Mouse (Mus musculus): ENCODE measurements around the gene Fhdc1.

The Fhdc1 gene

DNA sequence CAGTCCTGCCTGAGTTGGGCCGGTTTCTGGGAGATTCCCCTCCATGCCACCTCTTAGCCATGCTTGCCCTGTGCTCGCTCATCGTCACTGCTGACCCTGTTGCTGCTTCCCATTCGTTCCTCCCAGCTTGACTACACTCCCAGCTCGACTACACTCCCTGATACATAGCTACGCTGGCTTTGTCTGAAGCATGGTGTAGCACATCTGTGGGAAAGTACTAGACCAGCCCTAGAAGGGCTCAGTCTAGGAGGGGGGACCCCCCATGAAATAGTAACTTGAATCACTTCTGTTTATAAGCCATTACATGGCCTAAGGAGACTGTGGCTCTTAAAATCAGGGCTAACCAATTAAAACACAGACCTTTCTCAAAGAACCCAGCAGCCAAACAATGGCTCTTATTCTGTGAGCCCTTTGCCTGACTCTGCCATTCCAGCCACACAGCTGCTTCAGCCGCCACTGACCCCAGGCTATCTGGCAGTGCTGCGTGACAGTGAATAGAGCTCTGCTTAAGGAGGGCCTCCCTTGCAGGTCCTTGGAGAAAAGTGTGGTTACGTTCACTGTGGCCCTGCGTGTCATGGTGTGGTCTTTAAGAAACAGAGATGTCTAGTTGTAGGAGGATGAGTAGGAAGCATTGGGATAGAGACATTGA, 47.3 kb downstream of the Fhdc1 start:
- DNase-seq (ENCODE audit: low read depth), result no peak

DNA sequence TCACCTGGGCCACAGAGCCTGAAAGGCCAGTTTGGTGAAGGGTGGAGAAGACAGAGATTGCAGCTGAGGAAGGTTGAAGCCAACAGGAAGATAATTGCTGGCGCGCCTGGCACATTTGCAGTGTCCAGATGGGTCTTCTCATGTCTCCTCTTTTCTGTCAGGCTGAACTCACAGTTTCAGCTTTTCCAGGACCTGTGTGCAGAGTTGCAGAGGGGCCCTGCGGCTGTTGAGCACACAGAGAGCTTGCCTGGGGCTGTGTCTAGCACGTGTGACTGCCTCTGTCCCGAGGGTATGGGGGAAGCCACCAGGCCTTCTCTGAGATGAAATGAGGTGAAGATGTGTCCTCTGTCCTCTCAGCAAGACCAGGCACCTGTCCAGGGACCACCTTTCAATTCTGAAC, 49.0 kb downstream of the Fhdc1 start:
- no peak for DNase-seq (ENCODE audit: low read depth)

DNA sequence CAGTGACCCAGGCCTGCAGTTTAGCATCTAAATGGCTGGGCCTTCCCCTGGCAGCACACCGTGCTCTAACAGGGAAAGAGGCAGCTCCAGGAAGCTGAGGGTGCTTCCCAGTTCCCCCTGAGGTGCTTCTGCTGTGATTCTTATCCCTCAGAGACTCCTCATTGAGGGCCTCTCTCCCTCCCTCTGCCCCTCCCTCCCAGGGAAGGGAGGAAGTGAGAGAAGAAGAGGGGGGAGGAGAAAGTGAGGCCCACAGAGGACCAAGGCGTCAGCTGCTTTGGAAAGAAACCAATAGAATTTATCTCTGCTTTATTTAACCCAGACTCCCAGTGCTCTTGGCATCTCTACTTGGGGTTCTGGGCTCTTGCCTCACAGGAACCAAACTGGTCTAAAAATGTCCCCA, 50.1 kb downstream of the Fhdc1 start:
- DNase-seq (ENCODE audit: low read depth), result peak; percentile 34

DNA sequence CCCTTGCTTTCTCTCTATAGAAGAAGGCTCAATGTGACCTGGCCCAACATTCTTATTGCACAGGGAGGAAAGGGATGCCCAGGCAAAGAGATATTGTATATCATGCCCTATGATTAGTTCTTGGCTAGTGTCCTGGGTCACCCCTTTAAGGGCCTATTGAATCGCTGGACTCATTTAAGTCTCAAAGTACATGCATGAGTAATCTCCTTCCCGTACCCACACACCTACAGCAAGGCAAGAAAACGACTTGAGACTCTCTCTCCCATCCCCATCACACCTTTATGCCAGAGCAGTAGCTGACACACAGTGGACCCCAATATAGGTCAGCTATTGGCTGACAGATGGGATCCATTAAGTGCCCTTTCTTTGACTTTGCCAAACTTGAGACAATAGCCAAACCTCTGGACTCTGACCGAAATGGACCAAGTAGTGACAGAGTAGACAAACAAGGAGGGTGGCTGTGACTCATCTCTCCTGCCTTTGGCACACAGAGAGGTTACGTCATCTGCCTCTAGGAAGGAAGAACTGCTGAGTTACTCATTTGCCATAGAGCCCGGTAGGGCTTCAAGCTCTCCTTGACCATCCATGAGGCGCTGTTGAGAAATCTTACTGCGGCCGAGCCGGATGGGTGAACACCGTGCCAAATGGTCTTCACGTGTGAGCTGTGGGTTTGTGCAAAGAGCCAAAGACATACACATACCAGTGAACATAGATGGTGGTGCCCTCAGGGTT, 51.1 kb downstream of the Fhdc1 start:
- peak; percentile 94 for DNase-seq (ENCODE audit: low read depth)

DNA sequence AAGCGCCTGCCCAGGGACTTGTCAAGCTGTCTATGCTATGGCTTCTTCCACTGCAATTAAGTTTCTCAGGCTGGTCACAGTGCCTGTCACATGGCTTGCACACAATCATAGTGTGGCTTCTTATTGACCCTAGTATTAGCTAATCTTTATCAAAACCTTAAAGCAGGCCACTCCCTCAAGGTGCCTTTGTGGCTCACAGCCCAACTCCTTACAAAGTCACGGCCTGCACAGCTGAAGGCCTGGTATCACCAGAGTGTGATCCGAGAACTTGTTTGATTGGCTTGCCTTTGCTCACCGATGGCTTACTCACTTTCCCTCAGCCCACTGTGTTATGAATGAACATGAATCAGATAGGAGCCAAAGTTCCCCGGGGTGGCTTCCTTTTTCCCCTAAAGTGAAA, 52.5 kb downstream of the Fhdc1 start:
- DNase-seq (ENCODE audit: low read depth), result no peak

DNA sequence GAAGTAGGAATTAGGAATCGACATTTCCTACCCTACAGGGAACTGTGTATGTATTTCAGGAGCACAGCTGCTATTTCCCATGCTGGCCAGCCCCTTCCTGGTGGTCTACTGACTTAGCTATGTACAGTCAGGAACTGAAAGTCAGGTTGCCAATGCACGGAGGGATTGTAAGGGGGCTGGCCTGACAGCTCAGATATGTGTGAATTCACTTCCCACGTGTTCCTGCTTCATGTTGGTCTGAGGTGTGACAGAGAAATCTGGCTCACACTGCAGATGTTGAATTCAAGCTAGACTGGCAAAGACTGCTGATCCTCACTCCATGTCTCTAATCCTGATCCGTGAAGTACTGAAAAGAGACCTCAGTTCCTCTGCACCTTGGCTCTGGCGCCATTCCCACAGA, 57.9 kb downstream of the Fhdc1 start:
- no peak for DNase-seq (ENCODE audit: low read depth)

DNA sequence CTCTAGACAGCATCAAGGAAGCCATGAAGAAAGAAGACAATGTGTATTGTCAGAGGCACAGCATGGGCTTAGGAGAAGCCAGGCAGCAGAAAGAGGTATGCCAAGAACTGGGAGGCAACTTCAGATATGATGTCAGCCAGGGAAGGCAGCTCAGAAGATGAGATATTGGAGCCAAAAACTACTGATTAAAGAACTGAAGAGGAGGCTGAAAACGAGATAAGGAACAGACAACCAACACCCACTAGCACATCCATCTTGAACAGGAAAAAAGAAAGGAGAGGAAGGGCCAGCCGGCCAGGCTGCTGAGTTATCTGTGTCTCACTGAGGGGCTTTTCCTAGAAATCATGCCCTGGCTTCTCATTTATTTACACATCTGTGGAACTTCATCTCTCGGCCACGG, 66.4 kb downstream of the Fhdc1 start:
- no peak for DNase-seq (ENCODE audit: low read depth)

DNA sequence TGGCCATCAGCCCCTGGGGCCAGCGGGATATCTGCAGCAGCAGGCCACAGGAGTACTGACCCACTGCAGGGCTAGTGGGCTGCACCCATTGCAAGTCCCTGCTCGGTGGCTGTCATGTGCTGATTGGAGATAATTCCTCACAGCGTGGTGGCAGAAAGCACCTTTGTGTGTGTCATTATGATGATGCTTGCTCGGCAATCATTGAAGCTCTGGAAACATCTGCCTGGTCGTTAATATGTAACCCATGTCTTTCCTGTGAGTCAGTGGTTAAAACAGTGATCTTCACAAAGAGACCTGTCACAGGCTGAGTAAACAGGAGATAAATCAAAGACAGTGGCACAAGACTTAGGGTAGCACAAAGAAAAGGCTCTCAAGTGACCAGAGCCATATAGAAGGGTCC, 67.3 kb downstream of the Fhdc1 start:
- no peak for DNase-seq (ENCODE audit: low read depth)

DNA sequence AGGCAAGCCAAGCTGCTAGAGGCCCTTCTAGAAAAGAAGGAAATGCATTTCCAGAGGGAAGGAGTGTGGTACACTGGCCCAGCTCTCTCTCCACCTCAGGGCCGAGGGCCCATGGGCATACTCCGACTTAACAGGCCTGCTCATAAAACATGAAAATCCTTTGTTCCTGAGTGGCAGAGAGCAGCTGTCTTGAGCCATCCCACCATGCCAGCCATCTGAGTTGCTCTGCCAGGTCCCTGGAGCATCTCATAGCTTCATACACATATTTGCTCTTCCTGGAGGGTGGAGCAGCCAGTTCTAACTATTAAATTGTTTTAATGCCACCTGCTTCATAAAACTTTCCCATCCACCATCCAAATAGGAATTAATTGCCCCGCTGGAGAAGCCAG, 70.8 kb downstream of the Fhdc1 start:
- no peak for DNase-seq (ENCODE audit: low read depth)

DNA sequence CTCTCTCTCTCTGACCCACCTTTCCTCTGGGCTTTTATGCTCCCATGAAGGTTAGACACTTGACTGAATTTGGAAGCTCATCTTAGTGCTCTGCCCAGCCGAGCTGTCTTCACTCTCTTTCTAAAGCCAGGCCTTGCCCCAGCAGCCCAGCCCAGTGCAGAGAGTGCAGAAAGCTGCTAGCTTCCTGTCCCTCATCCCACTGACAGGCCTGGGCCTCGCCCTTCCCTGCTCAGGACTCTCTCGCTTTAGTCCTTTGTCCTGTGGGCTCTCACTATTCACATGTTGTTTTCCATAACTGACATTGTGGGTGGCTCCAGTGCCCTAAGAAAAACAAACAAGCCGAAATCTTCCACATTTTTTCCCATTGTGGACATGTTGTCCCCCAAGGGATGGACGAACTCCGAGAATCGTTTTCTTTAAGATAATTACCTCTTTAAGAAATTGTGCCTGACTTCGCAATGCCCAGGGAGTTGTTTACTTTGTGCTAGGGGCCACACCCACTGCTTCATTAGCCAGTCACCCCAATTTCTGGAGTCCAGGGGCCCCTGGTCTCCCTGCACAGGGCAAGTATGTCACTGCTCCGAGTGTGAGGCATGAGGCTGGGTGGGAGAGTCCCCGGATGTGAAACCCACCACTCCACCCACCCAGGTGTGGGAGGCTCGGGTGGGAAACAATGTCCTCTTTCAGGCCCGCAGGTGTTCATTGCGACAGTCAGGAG, 71.3 kb downstream of the Fhdc1 start:
- no peak for DNase-seq (ENCODE audit: low read depth)

DNA sequence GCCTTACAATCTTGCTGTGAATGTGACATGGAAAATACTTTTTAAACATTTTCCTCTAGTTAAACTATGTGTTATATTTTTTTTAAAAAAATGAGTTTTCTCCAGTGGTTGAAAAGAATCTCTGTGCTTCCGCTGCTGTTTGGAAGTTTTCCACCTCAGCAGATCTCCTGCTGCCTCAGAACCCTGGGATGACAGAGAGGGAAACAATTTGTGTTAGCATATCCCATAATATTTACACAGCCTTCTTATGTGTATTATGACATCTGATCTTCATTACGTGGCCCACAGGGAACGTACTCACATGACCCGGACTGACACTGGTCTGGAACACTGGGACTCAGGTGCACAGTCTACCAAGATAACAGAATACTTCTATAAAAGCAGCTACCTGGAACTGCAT, 74.7 kb downstream of the Fhdc1 start:
- DNase-seq (ENCODE audit: low read depth), result peak; percentile 64

DNA sequence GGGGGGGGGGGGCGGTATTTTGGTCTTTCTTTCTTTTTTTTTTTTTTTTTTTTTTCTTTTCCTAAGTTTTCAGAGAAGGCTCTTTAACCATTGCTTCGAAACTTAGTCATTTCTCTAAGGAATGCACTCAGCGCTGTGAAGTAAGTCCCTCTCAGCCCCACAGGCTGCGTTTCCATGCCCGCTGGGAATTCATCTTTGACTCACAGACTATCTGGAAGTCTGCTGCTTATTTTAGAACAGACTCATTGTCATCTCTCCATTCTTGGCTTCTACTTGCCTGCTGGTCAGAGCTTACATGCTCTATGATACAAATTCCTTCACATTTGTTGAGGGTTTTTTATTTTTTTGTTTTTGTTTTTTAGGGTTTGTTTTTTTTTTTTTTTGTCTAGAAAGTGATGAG, 76.8 kb downstream of the Fhdc1 start:
- peak; percentile 93 for DNase-seq (ENCODE audit: low read depth)

DNA sequence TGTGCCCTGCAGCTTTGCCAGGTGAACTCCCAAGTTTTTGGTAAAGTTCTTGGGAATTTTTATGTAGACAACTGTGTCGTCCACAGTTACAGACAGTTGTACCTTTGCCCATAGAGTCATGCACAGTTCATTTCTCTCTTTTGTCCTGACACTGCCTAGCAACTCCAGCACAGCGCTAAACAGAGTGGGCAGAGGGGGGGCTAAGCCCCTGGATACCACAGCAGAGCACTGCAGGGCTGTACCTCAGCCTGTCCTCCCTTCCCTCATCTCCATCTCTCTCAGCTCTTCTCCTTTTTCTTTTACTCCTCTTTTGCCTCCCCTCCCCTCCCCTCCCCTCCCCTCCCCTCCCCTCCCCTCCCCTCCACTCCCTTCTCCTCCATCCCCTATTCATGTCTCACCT, 77.5 kb downstream of the Fhdc1 start:
- DNase-seq (ENCODE audit: low read depth), result no peak

DNA sequence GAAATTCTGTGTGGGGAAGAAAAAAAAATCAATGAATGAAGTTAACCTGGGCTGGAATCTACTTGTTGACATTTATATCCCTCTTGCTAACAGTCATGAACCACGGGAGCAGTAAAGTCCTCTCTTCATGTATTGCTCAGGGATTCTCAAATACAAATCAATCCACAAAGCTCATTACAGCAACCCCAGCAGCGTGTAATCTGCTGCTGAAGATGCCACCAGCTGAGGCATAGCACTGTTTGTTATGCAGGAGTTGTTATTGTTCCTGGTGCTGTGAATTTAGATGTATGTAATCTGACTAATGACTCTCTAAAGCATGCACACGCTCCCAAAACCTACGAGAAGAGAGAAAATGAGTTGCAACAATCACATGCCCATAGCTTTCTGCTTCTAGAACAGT, 82.3 kb downstream of the Fhdc1 start:
- DNase-seq (ENCODE audit: low read depth), result no peak

DNA sequence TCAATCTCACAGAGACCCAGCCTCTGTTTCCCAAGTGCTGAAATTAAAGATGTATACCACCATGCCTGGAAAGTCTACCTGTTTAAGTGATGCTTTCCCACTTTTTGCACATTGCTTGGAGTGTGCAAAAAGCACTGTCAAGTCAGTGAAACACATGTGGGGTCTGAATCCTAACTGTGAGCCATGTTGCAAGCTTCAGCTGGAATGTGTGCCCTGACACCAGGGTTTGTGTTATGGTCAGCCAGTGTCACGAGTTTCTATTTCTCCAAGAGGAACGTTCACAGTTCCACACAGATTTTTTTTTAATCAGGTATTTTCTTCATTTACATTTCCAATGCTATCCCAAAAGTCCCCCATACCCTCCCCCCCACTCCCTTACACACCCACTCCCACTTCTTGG, 84.0 kb downstream of the Fhdc1 start:
- DNase-seq (ENCODE audit: low read depth), result no peak

DNA sequence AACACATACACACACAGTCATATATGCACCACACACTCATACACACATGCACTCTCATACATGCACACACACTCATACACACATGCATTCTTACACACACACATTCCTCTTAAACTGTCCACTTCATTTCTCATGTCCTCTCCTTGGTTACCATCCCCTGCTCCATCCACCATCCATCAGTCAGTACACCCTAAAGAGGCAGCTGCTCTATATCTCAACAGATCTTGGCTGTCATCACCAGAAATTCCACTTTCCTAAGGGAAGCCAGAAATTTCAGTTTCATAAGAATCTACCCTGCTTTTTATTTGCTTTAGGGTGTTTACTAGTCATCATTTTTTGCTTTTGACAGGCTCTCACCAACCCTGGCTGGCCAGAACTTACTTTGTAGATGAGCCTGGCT, 84.4 kb downstream of the Fhdc1 start:
- peak; percentile 77 for DNase-seq (ENCODE audit: low read depth)

DNA sequence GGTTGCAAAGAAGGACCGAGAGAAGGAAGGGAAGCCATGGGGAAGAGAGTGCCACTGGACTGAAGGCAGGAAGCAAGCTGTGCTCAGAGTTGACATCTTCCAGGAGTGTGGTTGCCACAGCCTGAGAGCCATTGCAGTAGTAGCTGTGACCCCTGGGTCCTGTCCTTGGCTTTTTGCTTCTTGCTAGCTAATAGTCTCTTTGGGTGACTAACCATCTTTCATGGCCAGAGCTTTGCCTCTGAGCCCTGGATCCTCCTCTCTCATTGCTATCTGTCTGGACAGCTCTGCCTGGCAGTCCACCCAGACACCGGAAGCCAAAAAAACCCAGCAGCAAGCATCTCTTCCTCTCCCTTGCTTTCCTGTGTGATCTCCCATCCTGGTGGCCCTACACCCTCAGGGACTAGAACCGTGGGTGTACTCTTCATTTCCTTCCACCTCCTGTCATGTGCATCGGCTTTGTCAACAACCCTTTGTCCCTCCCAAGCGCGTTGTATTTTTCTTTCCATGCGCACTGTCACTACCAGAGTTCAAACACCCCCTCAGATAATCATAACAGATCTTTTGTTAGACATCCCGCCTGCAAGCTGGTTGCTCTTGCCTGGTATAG, 85.3 kb downstream of the Fhdc1 start:
- no peak for DNase-seq (ENCODE audit: low read depth)
